Mouse (Mus musculus) cortical plate, adult 2 months (tissue): Measurements from ENCODE around the gene Ubiad1. TPM values are rescaled to one million over a fixed set of nuclear protein-coding genes. Genes with fewer than 3 reads are reported as not detected.

Experiments used
- H3K27ac ChIP-seq: fragments of 200-500 bp; 2 replicates; pipeline ENCODE4 v1.5.1; 2012; ENCODE audit warnings: low read length, control low read depth, inconsistent platforms; ENCODE audit not compliant: insufficient read depth
- H3K4me1 ChIP-seq: fragments of 200-500 bp; 2 replicates; pipeline ENCODE4 v1.6.1; 2011; ENCODE audit warnings: low read length; ENCODE audit not compliant: control insufficient read depth, insufficient read depth
- H3K4me3 ChIP-seq: fragments of 200-500 bp; 2 replicates; pipeline ENCODE4 v1.5.1; 2011; ENCODE audit warnings: mild to moderate bottlenecking, low read length, control low read depth; ENCODE audit not compliant: insufficient read depth
- CTCF ChIP-seq: fragments of 200-500 bp; IDR thresholded peaks from 2 replicates; pipeline ENCODE4 v1.5.1; 2011; ENCODE audit warnings: mild to moderate bottlenecking, control low read depth, low read length; ENCODE audit not compliant: insufficient read depth; ENCODE audit errors: extremely low read depth
- POLR2A ChIP-seq: fragments of 200-500 bp; IDR thresholded peaks from 2 replicates; pipeline ENCODE4 v1.6.1; 2011; ENCODE audit warnings: mild to moderate bottlenecking, low read length, control low read depth; ENCODE audit not compliant: insufficient read depth; ENCODE audit errors: extremely low read depth
- polyA plus RNA-seq: library from polyadenylated mRNA; depleted of rRNA; stranded (reverse); fragments of >200 nt; gene quantifications from 2 replicates; pipeline ENCODE4 v1.2.3, GENCODE M21; 2012

The Ubiad1 gene
- polyA plus RNA-seq, 1 experiment, result 9.4 TPM

DNA sequence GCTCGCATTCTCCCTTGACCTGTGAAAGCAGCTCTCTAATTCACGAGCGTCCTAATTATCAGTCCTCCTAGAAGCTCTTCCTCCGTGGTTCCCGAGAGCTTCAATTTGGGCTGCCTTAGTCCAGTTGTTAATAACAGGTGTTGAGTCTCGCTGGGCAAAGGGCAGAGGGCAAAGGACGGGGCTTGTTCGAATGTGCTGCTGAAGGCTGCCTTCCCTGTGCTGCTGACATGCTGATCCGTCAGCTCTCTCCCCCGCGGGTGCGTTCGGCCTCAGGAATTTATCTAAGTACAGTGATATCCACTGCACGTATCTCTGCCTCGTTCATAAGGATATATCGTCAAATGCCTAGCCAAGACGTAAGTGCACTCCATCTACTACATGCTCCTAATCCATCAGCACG lies 11.2 kb downstream of the Ubiad1 start:
- Histone ChIP-seq H3K27ac (no peak overlapping the region), H3K4me1 (no peaks in the 10 kb centered on the region), H3K4me3 (no peak overlapping the region)
- no peak for TF ChIP-seq CTCF
- TF ChIP-seq POLR2A, result no peak

DNA sequence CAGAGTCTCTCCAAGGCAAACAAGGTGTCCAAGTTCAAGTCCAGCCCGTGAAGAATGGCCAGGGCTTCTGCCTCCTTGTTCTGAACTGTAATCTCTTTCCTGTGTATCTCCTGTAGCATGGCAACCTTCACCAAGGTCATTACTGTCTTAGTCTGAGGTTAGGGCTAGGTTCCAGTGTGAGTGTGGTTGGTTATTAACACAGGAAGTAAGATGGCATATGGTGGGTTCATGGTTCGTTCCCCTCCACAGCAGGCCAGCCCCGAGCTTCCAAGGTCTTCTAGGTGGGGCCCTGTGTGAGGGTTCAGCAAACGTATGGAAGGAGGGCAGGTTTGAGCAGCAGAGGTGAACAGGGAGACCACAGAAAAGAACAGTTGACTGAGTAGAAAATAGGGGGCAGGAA lies 12.1 kb downstream of the Ubiad1 start:
- no peak for TF ChIP-seq CTCF
- TF ChIP-seq POLR2A, result no peak
- no peaks in the 10 kb centered on the region for H3K4me1 ChIP-seq
- no peak overlapping the region for H3K4me3 ChIP-seq
- no peak overlapping the region for H3K27ac ChIP-seq

DNA sequence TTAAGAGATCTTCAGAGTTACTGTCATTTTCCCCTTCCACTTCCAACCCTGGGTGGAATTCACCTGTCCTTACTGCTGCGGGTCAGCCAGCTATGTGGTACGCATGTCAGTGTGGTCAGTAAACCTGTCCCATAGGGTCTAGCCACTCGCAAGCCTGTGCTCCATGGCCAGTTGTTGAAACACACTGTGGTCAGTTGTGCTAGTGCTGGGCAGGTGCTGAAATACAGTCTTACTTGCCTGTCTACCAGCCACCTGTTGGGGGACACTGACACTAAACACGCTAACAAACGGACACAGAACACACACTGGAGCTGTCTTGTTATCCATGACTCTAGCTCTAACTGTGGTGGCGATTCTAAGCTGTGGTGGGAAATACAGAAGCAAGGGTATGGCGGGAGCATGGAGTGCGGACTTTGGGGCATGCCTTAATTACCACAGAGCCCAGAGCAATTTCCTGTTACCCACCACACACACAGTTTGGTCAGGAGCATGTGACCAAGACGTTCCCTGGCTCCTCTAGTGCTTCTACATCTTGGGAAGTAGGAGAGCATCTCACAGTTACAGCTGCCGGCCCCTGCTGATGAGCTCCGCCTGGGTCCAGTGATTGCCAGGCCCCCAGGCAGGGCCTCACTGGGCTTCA lies 13.6 kb downstream of the Ubiad1 start:
- no peak for TF ChIP-seq POLR2A

DNA sequence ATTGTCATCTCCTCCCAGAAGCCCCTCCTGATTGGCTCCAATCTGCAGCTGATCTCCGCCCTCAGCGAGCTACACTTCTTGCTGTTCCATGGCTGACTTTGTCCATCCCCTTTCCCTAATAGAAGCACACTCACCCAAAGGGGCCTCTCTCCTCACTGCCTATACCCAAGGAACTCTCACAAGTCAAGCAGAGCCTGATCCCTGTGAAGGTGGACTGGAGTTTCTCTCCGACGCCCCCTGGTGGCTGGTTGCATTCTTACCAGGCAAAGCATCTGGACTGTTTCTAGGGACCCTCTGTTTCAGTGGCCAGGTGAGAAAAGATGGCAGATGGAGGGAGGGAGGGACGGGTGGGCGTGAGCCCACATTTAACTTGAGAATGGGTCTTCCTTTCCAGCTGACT lies 14.9 kb downstream of the Ubiad1 start:
- Histone ChIP-seq H3K4me3 (no peak overlapping the region), H3K4me1 (no peaks in the 10 kb centered on the region; the same call in 1 of the 2 replicates), H3K27ac (no peak overlapping the region)
- TF ChIP-seq CTCF (peak; percentile 77), POLR2A (no peak)

More for the DNA sequence above, 13.6 kb downstream of the Ubiad1 start:
- Histone ChIP-seq H3K4me3 (no peak overlapping the region), H3K4me1 (no peaks in the 10 kb centered on the region; the same call in 1 of the 2 replicates), H3K27ac (no peak overlapping the region)

DNA sequence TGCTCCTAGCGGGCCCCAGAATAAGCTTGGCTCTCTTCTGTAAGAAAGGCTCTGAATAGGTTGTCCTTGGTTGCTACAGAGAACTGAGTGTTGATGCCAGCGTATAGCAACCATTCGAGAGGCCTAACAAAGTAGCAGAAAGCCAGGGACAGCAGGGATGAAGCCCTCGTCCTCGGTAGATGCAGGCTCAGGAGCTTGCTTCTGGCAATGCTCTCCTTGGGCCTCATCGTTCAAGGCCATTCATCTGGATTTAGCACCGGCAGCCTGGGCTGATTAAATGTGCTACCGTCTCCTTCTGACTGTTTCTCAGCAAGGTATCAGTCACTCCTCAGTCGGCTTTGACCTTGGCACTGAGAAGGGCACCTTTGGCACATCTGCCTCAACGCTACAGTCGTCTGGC lies 15.4 kb downstream of the Ubiad1 start:
- Histone ChIP-seq H3K4me1 (no peaks in the 10 kb centered on the region; the same call in 1 of the 2 replicates), H3K27ac (no peak overlapping the region), H3K4me3 (no peak overlapping the region)
- TF ChIP-seq POLR2A (no peak), CTCF (no peak)

DNA sequence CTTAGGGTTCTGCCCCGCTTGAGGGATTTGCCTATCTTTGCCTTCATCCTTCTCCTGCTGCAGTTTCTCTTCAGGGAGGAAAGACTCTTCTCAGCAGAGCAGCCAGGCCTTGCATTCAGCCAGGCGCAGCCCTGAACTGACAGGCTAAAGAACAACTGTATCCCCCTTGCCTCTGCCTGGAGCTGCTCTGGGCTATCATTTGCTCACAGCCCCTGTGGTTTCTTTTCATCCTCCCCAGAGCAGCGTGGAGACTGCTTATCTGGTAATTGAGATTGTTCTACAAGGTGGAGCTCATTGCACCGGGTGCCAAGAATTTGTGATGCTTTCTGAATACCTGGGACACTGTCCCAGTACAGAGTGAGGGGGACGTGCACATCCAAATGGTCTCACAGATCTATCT lies 16.0 kb downstream of the Ubiad1 start:
- Histone ChIP-seq H3K27ac (no peak overlapping the region), H3K4me3 (no peak overlapping the region), H3K4me1 (no peaks in the 10 kb centered on the region; the same call in 1 of the 2 replicates)
- TF ChIP-seq CTCF (no peak), POLR2A (no peak)

DNA sequence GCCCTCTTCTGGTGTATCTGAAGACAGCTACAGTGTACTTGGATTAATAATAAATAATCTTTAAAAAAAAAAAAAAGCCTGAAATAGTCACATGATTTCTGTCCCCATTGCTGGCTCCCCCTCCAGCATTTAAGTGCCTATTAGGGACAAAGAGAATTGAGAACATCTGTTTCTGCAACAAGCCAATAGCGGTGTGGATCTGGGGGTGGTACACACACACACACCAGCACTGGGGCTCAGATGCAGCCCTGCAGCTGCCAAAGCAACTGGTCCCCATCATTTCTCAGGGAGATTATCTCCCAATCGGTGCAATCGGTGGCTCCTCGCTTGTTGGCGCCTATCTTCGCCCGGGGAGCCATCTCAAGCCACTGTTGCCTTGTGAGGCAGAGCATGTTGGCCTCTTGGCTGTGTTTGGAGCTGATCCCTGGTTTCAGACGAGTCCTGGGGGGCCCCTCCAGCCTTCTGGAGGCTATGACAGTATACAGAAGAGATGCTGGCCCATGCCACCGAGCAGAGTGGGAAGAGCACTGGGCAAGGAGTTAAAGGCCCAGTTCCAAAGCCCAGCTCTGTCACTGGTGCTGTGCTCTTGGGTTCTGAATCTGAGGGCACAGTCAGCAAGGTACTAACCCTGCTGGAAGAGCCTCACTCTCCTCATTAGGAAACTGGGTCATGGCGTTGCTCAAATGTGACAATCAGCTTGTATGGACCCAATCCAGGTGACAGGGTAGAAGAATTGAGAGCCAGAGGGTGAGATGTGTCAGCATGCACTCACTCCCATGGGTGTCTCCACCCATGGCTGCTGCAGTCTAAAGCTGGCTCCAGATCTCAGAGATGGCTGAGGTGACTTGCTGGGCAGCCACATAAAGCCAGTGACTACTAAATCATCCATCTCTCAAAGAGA lies 17.4 kb downstream of the Ubiad1 start:
- TF ChIP-seq CTCF (no peak), POLR2A (no peak)
- Histone ChIP-seq H3K27ac (no peak overlapping the region), H3K4me1 (no peaks in the 10 kb centered on the region; the same call in 1 of the 2 replicates), H3K4me3 (no peak overlapping the region)

DNA sequence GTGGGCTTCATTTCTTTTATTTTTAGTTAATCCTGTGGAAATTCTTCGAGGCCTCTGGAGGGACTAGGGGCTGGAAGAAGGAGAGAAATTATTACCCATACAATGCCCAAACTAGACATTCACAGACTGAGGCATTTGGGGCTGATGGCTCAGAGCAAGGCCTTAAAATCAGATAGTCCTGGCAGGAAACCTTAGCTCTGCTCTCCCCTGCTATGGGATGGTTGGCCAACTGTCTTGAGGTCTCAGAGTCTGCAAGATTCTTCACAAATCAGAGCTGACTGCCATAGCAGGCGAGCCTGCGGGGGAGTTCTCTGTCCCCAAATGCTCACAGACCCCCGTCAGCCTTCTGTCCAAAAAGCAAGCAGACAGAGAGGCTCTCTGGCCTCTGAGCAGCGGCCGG lies 27.0 kb downstream of the Ubiad1 start:
- Histone ChIP-seq H3K4me3 (no peak overlapping the region), H3K27ac (no peak overlapping the region), H3K4me1 (no peaks in the 10 kb centered on the region)
- TF ChIP-seq POLR2A, result no peak
- TF ChIP-seq CTCF, result no peak

DNA sequence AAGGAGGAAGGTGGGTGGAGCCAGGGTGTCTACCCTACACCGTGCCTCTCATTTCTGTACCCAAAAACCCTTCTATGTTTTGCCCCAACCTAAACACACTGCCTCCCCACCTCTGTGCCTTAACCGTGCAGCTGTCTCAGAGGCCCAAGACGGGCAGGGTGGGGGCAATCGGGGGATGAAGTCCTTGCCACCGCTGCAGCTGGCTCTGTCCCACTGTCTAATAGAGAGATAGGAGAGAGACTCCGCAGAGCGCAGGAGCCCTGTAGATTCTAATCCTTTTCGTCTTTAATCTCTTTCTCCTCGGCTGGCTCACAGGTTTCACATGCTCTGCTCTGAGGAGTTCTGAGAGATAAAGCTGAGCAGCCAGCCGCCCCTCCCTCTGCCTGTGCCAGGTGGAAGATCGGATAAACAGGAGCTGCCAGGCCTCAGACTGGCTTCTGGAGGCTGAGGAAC lies 27.5 kb downstream of the Ubiad1 start:
- Histone ChIP-seq H3K4me3 (no peak overlapping the region), H3K27ac (no peak overlapping the region), H3K4me1 (no peaks in the 10 kb centered on the region)
- no peak for TF ChIP-seq CTCF
- TF ChIP-seq POLR2A, result no peak

DNA sequence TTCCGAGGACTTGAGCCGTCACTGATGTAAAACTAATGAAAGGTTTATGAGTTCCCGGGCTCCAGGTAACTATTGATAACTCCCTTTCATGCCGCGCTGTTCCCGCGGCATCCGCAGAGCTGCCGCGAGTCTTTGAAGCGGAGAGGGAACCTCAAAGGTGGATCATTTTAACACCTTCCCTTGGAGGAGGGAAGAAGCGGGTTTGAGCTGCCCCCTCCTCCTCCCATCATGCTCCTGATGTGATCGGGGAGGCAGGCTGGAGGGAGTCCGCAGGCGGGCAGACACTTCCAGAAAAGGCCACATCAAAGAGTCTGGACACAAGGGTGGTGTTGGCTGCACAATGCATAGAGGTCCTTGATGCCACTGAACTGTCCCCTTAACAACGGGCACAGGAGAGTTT lies 29.0 kb downstream of the Ubiad1 start:
- Histone ChIP-seq H3K27ac (no peak overlapping the region), H3K4me3 (no peak overlapping the region)

More for the DNA sequence above, 29.0 kb downstream of the Ubiad1 start:
- H3K4me1 ChIP-seq, result no peaks in the 10 kb centered on the region
- TF ChIP-seq CTCF, result no peak
- no peak for TF ChIP-seq POLR2A
